Mouse (Mus musculus) megakaryocyte, embryonic 14.5 days (primary cell): ENCODE results near the gene Dcaf17.

ENCODE experiments used
- FLI1 ChIP-seq: IDR thresholded peaks from 2 replicates; pipeline ENCODE4 v1.6.1; 2012; ENCODE audit warnings: low read length, inconsistent platforms, mixed read lengths
- GATA1 ChIP-seq: IDR thresholded peaks from 3 replicates; pipeline ENCODE4 v1.6.1; 2012; ENCODE audit warnings: mixed read lengths, low read length, inconsistent platforms, borderline replicate concordance

DNA sequence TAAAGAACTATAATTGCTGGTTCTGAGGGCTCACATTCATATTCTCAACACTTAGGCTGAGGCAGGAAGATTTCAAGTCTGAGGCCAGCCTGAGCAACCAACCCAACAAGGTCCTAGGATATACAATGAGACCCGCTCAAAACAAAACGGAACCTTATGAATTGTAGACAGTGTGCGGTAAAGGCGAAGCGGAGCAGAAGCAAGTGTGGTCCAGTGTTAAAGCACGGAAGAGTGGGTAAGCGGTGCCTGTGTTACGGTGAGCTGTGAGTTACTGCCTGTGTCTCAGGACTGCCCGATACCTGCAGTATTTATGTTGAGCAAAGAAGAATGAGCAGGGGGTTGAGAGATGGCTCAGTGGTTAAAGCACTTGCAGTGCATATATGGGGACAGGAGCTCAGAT is 27.5 kb upstream of the Dcaf17 start:
- TF ChIP-seq GATA1: no peak
- TF ChIP-seq FLI1: no peak
